Mouse (Mus musculus): Measurements from ENCODE around the gene App.
A peak's percentile ranks its signal among the peaks of the same experiment; 100 is the strongest.

The App gene

GRCm38 (mm10) chr16:84973446-84974175, 200.0 kb downstream of the App start:
- DNase-seq (ENCODE audit: low spot score in 2 of 2) = no peak

DNA sequence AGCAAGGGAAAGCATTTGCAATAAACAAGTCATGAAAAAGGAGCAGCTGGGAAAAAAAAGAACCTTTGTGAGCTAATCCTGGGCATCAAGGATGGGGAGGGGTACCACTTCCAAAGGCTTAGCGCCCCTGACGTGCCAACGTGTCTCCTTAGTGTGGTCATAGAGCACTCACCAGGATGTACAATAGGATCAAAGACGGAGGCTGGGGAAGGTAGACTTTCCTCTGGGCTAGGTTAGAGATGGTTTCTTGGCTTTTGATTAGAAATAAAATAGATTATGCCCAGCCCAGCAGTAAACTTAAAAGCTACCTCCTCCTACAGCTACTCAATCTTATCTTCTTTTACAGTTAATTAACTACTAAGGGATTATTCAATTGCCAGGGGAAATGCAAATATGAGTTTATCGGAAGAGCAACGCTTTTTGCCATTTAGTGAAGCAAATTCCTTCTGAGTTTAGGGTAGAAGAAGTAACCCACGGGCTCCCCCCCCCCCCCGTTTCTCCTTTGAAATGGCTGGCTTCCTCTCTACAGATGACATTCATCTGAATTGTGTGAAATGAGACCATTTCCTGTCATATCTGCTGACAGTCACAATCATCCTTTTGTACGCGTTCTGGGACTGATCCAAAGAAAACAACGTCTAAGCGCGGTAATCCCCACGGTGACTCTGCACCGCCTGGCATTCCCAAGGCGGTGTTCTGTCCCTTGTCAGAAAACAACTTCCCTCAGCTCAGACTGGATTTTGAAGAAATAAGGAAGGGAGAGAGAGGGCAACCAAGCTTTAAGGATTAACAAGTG, 201.8 kb downstream of the App start:
- DNase-seq (ENCODE audit: low spot score in 2 of 2) = no peak

DNA sequence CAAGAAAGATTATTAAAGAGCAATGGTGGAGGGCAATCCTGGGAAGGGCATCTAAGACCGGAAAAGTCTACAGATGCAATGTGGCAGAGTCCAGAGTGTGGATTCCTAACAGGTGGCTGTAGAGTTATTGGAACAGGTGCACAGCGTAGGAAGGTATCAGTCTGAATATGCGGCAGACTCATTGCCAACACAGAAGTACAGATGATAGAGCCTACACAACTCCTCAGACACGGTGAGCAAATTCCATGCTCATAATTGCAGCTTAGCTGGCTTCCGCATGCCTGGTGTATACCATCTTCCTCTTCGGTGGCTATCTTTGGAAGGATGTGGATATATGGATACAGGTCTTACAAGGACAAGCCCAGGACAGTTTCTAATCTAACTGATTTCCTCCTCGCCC, 204.5 kb downstream of the App start:
- no peak for DNase-seq (ENCODE audit: low spot score in 2 of 2)

DNA sequence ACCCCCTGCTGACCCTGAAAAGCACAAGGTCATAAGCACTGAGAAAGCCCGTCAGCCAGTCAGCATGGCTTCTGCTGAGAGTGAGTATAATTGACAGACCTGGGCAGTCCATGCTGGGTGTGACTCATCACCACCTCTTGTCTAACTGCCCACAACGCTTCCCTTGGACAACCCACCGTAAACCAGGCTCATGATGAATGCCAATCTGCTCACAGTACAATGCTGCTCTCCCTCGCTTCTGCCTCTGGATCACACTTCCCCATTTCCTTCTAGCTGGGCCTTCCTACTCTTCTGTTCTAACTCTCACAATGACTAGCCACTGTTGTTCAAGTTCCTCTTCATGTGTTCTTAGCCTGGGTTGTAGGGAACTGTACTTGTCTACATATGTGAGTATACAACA, 206.6 kb downstream of the App start:
- DNase-seq (ENCODE audit: low spot score in 2 of 2) = no peak

GRCm38 (mm10) chr16:84966096-84966495, 207.5 kb downstream of the App start:
- no peak for DNase-seq (ENCODE audit: low spot score in 2 of 2)

DNA sequence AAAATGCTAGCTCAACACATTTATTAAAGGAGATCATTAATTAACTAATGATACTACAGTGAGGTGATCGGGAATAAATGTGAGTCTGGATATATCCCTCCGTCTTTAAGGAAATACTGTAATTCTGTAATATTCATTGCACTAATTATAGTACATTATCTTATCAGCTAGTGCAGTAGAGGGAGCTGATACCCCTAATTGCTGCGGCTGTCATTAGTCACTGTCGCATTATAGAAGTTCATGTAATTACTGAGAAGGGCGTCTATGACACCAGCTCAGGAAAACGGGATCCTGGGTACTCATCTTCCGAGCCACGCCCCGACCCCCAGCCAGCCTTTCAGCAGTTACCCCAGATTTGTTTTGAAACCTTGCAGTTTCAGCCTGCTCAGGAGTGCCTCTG, 209.6 kb downstream of the App start:
- no peak for DNase-seq (ENCODE audit: low spot score in 2 of 2)

DNA sequence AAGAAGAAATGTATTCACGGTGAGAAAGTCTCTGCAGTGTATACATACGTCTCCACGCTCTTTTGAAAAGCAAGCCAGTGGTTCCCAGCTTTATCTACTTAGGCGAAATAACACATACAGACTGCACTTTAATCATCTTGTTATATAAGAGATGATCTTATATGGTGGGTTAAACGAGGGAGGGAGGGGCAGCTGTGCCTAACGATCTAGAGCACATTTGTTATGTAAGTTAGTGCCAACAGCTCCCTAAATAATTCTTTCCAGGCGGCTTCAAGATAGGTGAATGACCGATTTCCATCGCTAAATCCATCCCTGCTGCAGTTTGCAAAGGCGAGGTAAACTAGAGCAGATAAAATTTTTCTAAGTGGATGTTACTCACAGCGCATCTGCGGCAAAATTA, 210.0 kb downstream of the App start:
- no peak for DNase-seq (ENCODE audit: low spot score in 2 of 2)

- no peak for DNase-seq (ENCODE audit: low spot score in 2 of 2)
Observed at GRCm38 (mm10) chr16:84957253-84957652, 216.3 kb downstream of the App start.

DNA sequence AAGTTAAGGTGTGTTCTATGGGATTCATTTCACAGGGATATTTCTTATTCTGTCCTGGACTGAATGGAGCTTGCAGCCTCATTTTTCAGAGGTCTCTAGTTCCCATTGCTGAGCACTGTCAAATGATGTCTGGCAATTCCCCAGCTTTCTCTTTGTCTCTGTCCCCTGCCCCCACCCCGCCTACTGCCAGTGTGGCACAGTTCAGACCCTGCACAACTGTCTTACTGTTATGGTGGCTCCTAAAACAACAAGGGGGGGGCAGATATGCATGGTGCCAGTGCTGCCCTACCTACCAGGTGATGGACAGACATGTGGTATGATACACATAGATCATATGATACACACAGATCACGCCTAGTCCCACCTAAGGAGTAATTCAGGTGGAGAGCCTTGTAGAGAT, 216.9 kb downstream of the App start:
- DNase-seq (ENCODE audit: low spot score in 2 of 2) = no peak

GRCm38 (mm10) chr16:84955840-84956239, 217.7 kb downstream of the App start:
- DNase-seq (ENCODE audit: low spot score in 2 of 2) = no peak

- peak; percentile 31 to 61 for DNase-seq (ENCODE audit: low spot score in 2 of 2)
Observed at GRCm38 (mm10) chr16:84955204-84955839, 218.2 kb downstream of the App start.

- DNase-seq (ENCODE audit: low spot score in 2 of 2) = no peak
Observed at GRCm38 (mm10) chr16:84931024-84931423, 242.5 kb downstream of the App start.

- DNase-seq (ENCODE audit: low spot score in 2 of 2) = no peak
Observed at GRCm38 (mm10) chr16:84927827-84928226, 245.7 kb downstream of the App start.

- no peak for DNase-seq (ENCODE audit: low spot score in 2 of 2)
Observed at GRCm38 (mm10) chr16:84919649-84920308, 253.8 kb downstream of the App start.

DNA sequence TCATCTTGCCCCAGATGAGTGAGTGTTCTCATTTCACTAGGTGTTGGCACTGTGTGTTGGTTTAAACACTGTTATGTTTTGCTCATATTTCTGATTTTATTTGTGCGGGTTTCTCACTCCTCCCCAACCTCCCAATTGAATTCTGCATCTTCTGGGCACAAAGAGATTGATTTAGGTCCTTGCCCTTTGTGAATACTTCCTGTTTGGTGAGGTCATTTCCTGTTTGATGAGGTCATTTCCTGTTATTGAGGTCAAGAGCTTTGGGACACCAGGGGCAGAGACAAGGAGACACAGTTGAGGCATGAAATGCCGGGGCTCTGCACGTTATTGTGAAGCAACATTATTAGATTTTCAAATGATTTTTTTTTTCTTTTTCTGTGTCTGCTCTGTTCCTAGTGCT, 254.5 kb downstream of the App start:
- no peak for DNase-seq (ENCODE audit: low spot score in 2 of 2)

DNA sequence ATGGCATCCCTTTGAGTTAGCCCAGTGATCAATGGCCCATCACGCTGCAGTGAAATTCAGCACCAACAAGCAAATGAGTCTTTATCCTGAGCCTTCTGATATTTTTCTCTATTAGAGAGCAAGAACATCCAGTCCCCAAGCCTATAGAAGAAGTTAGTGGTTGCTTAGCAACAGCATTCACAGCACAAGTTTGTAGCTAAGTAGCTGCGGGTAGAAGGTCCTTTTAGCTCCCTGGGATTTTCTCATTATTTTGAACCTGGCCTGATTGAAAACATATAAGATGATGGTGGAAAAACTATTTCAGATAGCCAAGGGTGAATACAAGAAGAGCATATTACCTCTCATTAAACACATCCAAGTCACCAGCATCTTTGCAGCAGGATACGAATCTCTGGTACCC, 256.8 kb downstream of the App start:
- no peak for DNase-seq (ENCODE audit: low spot score in 2 of 2)

DNA sequence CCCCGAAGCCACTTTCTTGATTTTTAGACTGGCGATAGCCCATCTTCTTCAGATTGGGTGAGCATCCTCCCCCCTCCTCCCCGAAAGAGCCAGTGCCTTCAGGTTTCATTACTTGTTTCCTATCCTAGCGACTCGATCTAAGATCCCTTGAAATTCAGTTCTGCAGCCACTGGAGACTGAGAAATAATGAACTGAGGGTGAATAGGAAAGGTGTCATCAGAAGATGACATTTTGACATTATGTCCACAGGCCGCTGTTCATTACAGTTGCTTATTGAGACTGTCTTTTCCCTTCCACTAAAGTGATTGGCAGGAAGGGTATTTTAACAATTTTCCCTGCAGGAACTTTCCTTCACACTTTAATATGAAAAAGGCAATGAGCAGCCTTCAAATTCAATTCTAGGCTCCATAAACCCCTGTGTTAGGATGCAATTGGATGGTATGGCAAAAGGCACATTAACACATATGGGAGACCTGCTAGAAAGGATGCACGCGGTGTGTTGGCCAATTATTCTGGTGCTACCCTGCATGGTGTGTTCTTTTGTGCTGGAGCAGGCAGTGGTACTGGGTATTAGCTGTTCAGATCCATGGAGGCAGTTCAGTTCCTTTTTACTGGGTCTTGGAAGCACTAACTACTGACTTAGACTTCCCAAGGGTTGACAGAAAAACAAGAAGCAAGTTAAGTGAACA, 261.9 kb downstream of the App start:
- no peak for DNase-seq (ENCODE audit: low spot score in 2 of 2)

DNA sequence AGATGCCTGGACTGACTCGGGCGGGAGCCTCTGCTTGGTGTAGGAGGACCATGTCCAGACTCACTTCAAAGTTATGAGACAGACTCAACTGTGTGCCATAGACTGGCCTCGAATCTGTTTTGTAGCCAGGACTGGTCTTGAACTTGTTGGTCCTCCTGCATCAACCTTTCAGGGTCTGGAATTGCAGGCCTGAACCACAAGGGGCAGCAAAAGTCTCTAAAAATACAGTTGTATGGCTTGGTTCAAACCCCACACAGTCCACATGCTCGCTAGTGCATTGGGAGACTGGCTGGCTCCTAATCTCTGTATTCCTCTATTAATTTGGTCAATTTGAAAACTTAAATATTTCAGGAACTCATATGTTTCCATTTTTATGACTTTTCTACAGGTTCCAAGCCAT, 270.6 kb downstream of the App start:
- no peak for DNase-seq (ENCODE audit: low spot score in 2 of 2)

Data from thymus, postnatal 10 days (tissue).